Mouse (Mus musculus) left cerebral cortex, adult 18-20 months (tissue): ENCODE measurements around the gene Uchl5. TPM values are rescaled to one million over a fixed set of nuclear protein-coding genes. Genes with fewer than 3 reads are reported as not detected.

Experiments used
- DNase-seq, 2 experiments: peaks; one replicate each; pipeline ENCODE4 v3.0.0; 2021 to 2022; ENCODE audit warnings: low spot score in 2 of 2, mixed read lengths in 1 of 2
- long read RNA-seq, 2 experiments: library from polyadenylated mRNA; stranded (forward); transcript quantifications; one replicate each; pipeline ENCODE4 v2.0.0; 2021
- total RNA-seq, 2 experiments: library from RNA; stranded (reverse); gene quantifications; 2 replicates each; pipeline ENCODE4 v1.2.3; 2021

Gene Uchl5
- total RNA-seq, result 10 to 100 TPM; 40.7 to 43.4 TPM
- long read RNA-seq, experiment 1, transcript Uchl5-201 (11 exons, 1,845 nt), result minor isoform, 54 of 133 reads
- long read RNA-seq, experiment 1, transcript Uchl5-206 (11 exons, 1,696 nt), result major isoform, 63 of 133 reads
- long read RNA-seq, experiment 1, partial matches to known transcripts, result 2 of 133 reads
- long read RNA-seq, experiment 1, other reads (novel, unspliced or antisense), result 14 of 133 reads
- long read RNA-seq, experiment 2, transcript Uchl5-201 (11 exons, 1,845 nt), result minor isoform, 36 of 100 reads
- long read RNA-seq, experiment 2, transcript Uchl5-206 (11 exons, 1,696 nt), result major isoform, 51 of 100 reads
- long read RNA-seq, experiment 2, partial matches to known transcripts, result 3 of 100 reads
- long read RNA-seq, experiment 2, other reads (novel, unspliced or antisense), result 10 of 100 reads

DNA sequence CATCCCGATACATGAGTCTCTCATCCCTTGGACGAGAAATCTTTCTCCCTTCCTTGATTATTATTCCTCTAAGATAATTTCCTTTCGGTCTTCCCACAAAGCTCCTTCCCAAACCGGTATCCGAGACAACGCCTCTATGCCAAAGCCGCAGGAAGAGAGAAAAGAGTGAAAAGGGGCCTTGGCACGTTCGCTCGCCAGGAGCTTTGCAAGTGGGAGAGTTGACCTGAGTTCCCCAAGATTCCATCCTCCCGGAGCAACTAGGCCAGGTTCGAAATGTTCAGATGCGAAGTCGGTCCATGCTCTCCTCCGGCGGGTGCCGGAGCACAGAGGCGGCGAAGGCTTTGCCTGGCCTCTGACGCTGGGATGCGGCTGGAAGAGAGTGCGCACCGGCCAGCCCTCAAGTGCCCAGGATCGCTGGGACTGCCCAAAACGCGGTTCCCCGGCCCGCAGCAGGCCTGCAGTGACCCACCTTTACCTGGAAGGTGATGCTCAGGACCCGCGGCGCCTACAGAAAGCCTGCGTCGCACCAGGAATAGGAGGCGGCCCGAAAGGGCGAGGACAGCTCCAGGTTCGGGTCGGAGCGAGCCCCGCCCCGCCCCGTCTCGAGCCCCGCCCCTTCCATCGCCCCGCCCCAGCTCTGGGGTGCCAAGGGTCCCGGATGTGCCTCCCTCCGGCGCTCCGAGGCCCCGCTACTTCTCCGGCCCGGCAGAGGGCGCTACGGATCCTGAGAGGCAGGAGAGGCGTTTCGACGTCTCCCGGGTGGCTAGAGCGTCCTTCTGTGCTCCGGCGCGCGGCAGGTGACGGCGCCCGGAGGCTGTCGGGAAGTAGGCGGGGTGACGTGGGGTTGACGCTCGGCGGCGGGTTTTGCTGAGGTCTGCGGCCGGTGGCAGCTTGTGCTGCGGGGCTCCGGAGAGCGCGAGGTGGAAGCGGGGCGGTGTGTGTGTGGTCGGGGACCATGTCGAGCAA lies at the start of gene Uchl5, which contains the start of gene Trove2:
TSS of gene Uchl5 (plus strand) at position 827 of the 966 bp plus-strand sequence.
TSS of gene Trove2 (minus strand) at position 623 of the 966 bp plus-strand sequence.
- DNase-seq, result peak; percentile 99 to 100

DNA sequence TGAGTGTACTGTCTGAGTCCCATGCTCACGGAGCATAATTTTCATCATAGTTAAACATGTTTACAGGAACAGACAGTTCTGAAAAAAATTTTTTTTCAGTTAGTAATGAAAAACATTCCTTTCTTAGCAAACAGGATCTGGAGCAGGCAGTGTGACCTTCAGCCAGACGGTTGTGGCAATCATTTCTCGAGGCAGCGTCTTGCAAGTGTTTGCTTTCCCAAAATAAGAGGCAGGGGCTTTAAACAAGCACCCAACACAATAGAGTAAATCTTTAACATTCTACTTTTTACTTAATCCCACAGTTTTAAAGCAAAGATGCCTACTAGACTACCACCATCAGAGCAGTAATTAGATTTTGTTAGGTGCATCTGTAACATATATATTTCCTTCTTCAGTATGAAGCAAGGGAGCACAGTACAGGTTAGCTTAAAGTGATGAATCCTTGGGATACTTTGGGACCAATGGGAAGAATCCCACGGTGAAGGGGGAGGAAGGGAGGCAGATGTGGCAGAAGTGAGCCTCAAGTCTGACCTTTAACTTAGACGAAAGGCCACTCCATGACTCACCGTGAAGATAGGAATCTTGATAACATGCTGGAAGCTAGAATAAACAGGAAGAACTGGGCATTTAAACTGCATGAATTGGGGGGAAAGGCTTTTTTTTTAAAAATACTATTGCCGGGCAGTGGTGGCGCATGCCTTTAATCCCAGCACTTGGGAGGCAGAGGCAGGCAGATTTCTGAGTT lies 49.2 kb upstream of the Uchl5 start:
- no peak for DNase-seq

DNA sequence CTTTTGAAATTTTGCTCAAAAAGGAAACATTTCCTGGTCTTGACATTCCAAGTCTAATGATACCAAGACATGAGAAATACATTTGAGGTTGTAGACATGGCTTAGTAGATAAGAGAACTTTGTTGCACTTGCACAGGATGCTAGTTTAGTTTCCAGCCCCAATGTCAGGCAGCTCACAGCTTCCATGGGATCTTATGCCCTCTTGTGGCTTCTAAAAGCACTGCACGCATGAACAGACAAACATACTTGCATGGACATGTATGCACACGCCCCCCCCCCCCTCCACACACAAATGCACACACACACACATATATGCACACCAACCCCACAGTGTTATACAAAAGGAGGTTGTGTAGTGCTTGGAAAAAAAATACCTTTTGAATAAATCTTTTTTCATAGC lies 46.2 kb upstream of the Uchl5 start:
- no peak for DNase-seq

DNA sequence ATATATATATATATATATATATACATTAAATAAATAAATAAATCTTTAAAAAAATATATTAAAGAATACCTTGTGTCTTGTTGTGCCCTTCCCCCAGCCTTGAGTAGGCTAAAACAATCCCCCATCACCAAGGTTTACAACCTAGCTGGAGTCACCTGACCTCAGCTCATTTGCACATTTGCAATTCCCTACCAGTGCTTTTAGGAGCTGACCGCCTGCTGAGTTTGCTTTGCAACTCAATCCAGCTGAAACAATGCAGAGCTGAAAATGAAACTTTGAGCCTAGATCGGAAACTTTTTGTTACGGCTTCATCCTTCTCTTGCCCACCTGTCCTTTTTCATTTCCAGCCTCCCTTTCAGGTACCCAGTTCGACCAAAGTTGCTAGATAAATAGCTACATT lies 45.4 kb upstream of the Uchl5 start:
- DNase-seq, result no peak

DNA sequence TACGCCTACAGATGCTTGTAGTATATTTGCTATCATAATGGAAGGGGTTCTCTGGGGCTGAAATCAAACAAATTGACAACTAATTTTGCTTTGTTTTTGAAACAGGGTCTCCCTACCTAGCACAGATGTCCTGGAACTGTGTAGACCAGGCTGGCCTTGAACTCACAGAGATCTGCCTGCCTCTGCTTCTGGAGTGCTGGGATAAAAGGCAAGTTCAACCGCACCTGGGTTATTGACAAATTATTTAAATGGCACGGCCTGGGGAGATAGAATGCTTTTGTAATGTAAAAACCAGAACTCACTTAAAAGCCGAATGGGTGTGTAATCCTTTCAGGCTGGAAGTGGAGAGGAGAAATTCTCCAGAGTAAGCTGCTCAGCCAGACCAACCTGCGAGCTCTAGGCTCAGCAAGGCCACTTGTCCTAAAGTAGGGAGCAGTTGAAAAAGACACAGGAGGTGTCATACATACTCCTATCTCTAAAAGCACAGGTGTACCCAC lies 43.1 kb upstream of the Uchl5 start:
- DNase-seq, result no peak

DNA sequence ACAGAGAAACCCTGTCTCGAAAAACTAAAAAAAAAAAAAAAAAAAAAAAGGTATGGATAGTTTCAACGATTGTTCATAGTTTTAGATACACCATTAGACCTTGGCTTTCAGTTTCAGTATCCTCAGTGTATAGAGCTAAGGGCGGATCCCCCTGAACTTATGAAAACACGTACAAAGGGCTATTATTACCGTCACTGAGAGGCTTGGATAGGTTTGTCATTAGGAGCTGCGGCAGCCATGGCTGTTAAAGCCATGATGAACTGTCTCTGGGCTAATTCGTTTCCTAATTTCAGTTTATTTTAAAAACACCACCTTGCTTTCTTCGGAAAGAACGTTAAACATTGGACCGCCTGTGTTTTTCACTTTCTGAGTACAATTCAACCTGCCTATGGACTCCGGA lies 38.3 kb upstream of the Uchl5 start:
- no peak for DNase-seq

DNA sequence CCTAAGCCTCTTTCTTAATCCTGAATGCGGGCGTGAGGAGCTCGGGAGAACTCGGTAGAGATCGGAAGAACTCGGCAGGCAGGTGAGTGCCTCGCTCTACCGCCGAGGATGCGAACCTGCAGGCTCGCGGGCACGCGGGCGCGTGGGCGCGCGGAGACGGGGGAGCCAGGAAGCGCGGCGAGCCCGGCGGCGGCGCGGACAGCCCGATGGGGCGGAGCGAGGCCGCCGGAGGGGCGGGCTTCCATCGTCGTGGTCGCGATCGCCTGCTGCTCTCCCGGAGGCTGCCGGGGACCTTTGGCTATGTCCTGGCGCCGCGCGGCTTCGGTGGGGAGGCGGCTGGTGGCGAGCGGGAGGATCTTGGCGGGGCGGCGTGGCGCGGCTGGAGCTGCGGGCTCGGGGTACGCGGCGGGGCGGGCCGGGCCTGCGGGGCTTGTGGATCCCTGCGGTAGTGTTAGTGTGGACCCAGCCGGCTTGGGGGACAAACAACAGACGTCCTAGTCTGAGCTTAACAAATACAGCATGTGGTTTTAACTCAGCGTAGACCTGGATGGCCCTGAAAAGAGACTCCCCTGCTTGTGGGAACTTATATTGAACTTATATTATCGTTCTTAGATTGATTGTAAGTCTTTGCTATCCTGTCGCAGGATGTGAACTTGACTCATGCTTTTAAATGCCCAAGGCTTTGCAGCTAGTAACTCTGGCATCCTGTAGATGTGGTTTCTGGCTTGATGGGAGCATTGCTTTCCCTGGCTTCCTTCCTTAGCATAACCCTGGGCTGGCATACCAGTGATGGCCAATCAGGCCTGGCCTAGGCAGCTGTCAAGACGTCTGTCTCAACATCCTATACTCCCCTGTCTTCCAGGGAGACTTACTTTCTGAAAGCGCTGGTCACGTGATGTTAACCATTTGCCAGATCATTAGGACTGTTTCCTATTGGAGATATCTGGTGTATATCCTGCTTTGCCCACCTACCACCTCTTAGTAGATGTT lies 37.4 kb upstream of the Uchl5 start:
- peak; percentile 90 to 92 for DNase-seq

DNA sequence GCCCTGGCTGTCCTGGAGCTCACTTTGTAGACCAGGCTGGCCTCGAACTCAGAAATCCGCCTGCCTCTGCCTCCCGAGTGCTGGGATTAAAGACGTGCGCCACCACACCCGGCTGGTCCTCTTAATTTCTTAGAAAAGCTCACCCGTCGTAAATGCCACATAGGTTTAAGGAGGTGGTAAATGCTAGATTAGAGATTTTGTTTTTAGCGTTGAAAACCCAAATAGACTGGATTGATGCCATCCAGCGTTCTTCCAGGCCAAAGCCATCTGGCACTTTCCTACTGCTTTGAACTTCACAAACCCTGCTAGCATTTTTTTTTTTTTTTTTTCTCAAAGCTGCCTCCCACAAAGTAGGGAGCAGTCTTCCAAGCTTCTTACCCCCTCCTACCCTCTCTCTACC lies 36.5 kb upstream of the Uchl5 start:
- peak; percentile 10 to 25 for DNase-seq

DNA sequence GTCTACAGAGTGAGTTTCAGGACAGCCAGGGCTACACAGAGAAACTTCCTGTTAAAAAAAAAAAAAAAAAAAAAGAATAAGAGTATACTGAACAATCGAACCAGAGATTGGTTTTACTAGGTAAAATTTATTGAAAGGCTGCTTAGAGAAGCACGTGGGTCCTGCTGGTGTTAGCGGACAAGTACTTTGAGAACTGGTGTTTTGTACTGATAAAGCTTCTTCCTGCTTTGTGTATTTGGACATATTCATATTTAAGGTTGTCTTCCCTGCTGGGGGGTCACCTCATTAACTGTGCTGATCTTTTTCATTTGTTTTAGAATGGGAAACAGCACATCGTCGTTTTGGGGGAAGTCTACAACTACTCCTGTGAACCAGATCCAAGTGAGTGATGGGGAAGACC lies 35.7 kb upstream of the Uchl5 start:
- DNase-seq, result no peak

DNA sequence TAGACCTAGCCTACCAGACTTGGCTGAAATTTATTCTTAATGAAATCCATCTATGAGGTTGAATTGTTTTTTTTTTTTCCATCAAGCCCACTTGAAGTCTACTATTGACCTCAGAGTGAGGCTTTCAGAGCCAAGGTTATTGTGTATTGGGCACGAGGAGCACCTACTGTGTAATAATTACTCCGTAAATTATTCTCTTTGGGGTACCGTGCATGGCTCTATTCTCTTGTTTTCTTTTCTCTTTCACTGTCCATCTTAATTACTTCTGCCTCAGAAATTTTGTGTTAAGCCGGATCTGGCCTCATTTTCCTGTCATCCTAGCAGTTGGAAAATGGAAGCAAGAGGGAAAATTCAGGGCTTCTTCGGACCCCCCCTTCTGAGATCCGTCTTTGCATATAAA lies 34.9 kb upstream of the Uchl5 start:
- no peak for DNase-seq

DNA sequence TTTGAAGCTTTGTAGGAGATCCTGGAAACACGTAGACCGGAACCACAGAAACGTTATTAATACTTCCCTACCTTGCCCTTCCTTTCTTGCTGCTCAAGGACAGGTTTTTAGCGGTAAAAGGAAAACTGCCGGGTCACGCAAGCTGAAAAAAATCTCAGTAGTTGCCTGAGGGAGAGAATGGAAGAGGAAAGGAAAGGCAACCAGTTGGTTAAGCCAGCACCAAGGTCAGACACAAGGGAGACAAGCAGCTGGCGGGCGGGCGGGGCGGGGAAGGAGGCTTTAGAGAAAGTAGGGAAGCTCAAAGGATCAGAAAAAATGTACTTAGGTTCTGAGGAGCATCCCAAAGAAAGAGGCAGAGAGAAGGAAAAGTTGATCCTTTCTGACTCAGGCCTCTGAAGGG lies 31.2 kb upstream of the Uchl5 start:
- DNase-seq, result no peak

DNA sequence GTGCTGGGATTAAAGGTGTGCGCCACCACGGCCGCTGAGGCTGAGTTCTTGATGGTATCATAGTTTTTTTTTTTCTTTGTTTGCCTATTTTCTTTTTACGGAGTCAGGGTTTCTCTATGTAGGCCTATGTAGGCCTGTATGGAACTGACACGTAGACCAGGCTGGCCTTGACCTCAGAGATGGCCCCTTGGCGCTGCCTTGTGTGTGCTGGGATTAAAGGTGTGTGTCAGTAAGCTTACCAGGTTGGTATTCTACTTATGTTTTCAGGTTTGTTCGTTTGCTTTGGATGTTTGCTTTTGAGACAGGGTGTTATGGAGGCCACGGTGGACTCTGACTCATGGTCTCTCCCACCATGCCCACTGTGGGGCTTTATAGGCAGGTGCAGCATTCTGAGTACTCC lies 14.9 kb upstream of the Uchl5 start:
- no peak for DNase-seq

DNA sequence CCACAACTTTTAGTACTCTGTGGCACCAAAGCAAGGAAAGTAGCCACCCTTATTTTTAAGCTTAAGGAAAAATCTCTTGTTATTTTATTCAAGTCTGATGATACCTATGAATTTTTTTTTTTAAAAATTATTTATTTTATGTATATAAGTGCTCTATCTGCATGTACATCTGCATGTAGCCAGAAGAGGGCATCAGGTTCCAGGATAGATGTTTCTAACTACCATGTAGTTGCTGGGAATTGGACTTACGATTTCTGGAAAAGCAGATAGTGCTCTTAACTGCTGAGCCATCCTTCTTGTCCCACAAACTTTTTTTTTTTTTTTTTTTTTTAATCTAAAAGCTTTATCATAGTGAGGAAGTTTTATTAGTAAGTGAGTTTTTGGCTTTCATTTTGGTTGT lies 12.6 kb upstream of the Uchl5 start:
- no peak for DNase-seq

DNA sequence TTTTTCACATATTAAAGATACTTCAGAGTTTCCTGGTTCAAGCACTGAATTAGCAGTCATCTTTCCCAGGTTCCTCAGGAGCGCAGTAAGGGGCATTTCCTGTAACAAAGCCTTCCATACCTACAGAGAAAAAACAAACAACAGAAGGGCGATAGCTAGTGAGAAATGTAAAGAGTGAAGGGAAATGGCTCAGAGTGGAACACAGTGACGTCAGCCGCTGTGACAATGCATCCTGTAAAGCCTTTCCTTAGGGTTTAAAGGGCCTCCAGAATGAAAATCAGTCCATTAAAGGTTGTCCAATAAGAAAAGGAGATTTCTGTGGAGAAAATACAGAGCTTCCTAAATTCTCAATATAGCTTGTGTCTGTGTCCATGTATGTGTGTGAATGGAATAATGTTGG lies 11.3 kb upstream of the Uchl5 start:
- no peak for DNase-seq

DNA sequence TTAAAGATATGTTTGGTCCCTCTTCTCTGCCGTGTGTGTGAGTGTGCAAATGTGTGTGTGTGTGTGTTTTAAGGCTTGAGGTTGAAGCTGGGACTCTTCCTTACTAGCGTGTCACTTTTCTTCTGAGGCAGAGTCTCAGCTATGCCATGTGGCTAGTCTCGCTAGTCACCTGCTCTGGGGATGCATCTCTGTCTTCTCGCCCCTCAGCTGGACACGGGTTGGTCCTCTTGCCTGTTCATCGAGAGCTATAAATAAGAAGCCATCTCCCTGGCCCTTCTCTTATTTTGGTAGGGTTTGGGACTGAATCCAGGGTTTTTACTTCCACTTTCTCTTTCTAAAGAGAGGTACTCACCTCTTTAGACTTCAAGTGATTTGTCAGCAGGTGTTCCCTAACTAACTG lies 10.8 kb upstream of the Uchl5 start:
- no peak for DNase-seq

DNA sequence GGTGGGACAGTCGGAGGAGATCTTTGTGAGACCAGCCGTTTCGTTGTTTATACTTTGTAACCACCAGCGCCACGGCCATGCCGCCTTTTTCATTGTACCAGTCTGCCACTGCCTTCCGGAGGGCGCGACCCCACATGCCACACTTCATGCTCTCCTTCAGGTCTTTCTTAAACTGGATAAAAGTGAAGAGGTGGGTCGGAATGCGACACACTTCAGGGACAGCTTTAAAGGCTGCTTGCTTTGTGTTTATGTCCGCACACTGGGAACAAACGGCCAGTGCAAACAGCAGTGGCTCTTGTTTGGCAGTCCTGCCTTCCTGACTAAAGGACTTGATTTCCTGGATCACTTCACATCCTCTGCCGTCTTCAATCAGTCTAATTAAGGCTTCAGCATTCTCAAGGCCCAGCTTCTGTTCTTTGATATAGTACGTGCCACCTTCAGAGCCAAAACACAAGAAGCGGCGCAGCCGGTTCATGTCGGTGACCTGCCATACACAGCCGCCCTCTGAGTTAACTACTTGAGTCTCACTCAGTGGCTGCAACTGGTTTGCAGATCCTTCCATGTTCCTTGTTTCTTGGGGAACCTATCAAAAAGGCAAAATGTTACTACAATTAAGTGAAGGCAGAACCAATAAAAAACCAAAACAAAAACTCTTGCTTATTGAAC lies 6.5 kb upstream of the Uchl5 start:
- no peak for DNase-seq

DNA sequence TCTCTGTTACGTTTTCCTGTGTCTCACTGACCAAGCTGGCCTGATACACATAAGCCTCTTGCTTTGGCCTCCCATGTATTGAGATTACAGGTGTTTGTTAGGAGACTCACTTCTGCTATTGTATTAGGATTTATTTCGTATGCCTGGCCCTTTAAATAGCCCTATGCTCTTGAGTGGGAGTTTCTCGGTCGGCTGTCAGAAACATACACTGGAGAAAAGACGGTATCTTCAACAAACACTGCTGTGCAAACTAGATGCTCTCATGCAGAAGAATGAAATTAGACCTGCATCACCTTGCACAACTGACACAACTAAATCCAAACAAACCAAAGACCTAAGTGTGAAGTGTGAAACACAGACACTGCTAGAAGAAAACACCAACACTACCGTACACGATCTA lies 4.0 kb upstream of the Uchl5 start:
- DNase-seq, result no peak

DNA sequence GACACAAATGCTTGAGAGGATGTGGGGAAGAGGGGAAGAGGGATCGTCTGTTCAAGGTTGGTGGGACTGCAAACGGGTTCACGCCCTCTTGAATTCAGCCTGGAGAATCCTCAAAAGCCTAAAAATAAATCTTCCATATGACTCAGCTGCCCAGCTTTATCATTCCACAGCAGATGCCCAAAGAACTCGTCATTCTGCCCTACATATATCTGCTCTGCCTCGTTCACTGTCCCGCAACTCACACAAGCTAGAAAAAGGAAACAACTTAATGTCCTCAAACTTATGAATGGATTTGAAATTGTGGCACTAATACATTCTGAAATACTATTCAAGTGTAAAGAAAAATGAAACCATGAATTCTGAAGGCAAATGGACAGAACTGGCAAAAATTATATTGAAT lies 3.2 kb upstream of the Uchl5 start:
- peak in 1 of 2 experiments; percentile 12 for DNase-seq

DNA sequence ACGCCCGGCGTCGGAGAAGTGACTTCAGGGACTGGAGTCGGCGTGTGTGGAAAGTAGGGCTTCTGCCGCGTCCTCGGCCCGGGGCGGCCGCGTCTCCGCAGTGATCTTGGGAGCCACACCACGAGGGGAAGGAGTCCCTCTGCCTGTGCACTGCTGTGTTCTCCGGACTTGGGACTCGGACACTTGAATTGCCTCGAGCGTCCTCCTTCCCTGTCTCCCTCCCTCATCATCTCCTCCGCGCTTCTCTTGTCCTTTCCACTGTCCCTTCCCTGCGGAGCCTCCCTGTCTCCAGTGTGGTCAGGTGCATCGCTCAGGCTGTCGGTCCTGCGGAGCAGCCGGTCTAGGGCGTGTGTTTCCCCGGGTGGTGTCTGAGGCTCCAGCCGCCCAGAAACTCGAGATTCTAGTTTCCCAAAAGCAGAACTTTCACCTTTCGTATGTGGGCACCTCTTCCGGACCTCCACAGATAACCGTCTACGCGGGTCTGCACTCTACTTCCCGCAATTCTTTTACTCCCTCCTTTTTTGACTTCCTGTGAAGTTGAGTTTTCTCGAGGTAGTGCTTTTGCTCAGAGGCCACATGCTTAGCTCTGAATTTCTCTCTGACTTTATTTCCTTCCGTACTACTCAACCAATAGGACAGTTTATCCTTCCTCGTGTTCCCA lies 616 bp downstream of the Uchl5 start:
- no peak for DNase-seq
